In genomic region chr1:180473566-180473965, GRCm38 (mm10) we compare ENCODE assay signal across 21 mouse cellular contexts. TPM values are rescaled to one million over a fixed set of nuclear protein-coding genes. Genes with fewer than 3 reads are reported as not detected.
A peak's percentile ranks its signal among the peaks of the same experiment; 100 is the strongest.
DNase-seq lines count a peak whose midpoint lies in the region; ATAC-seq and TF ChIP-seq lines count a peak whose summit lies in the region.
"Had no signal": no experiment of that assay in that cellular context is flagged by ENCODE, and none has a peak within 500 bp of the region (broad histone marks: within the 10 kb centered on the region; RNA-seq: fewer than 3 reads in every experiment).

No protein-coding gene starts in this region.

- H3K9ac ChIP-seq in lung, postnatal 0 days (replicated peaks; ENCODE audit: low read depth) = no peak overlapping the region
- H3K9ac ChIP-seq: embryonic facial prominence, embryonic 15.5 days; forebrain, embryonic 15.5 days; hindbrain, embryonic 14.5 days; liver, embryonic 13.5 days; lung, embryonic 14.5 days; neural tube, embryonic 15.5 days had no signal

- intact Hi-C loops in gastrocnemius, adult 2 months (cut with DNase I) = no loop called here
- intact Hi-C loops in gastrocnemius, postnatal 36 days (cut with DNase I) = no loop called here

- H3K27me3 ChIP-seq in lung, postnatal 0 days (replicated peaks; ENCODE audit: insufficient read depth, low read length) = no peaks in the 10 kb centered on the region
- H3K27me3 ChIP-seq: embryonic facial prominence, embryonic 15.5 days; forebrain, embryonic 15.5 days; neural tube, embryonic 15.5 days had no signal

- H3K36me3 ChIP-seq in lung, postnatal 0 days (ENCODE audit: insufficient read depth, low read length) = no peaks in the 10 kb centered on the region
- H3K36me3 ChIP-seq: embryonic facial prominence, embryonic 15.5 days; forebrain, embryonic 15.5 days; liver, embryonic 13.5 days; midbrain, embryonic 10.5 days; neural tube, embryonic 15.5 days had no signal

- H3K9me3 ChIP-seq in lung, postnatal 0 days (ENCODE audit: low read length) = no peaks in the 10 kb centered on the region
- H3K9me3 ChIP-seq: embryonic facial prominence, embryonic 15.5 days; forebrain, embryonic 15.5 days; liver, embryonic 13.5 days; midbrain, embryonic 10.5 days; neural tube, embryonic 15.5 days had no signal

- peak; percentile 26 for DNase-seq in adrenal gland, adult 2 months
- no peak for DNase-seq in adrenal gland, adult 8-10 months
- DNase-seq in gastrocnemius, adult 2 months = peak; percentile 54
- no peak for DNase-seq in gastrocnemius, postnatal 36 days
- DNase-seq in lung, postnatal 25 days (ENCODE audit: low spot score) = peak; percentile 30
- DNase-seq in lung, postnatal 0 days (ENCODE audit: low spot score) = no peak
- DNase-seq in heart, postnatal 4 days = peak; percentile 53
- DNase-seq: kidney, adult 18-20 months; liver, embryonic 13.5 days; lung, embryonic 14.5 days; thymus, adult 2 months had no signal

- no peak overlapping the region for H3K4me2 ChIP-seq in lung, postnatal 0 days (replicated peaks; ENCODE audit: low read depth, low read length)
- H3K4me2 ChIP-seq: embryonic facial prominence, embryonic 15.5 days; forebrain, embryonic 15.5 days; hindbrain, embryonic 14.5 days; liver, embryonic 13.5 days; lung, embryonic 14.5 days; neural tube, embryonic 15.5 days had no signal

- ATAC-seq in lung, postnatal 0 days = no peak
- ATAC-seq in CD4-positive, CD25-positive, alpha-beta regulatory T cell, adult 4 months = no peak
- ATAC-seq: forebrain, embryonic 15.5 days; inflammation-experienced regulatory T-cells, adult 6 months had no signal

- no peaks in the 10 kb centered on the region for H3K4me1 ChIP-seq in lung, postnatal 0 days (ENCODE audit: insufficient read depth, low read depth, low read length)
- H3K4me1 ChIP-seq: embryonic facial prominence, embryonic 15.5 days; forebrain, embryonic 15.5 days; liver, embryonic 13.5 days; midbrain, embryonic 10.5 days had no signal

- no peak for TF ChIP-seq CTCF in gastrocnemius, adult 2 months (IDR thresholded peaks at IDR 0.05)
- no peak for TF ChIP-seq CTCF in lung, postnatal 0 days (IDR thresholded peaks at IDR 0.05)

- no peak for TF ChIP-seq EP300 in lung, postnatal 0 days (IDR thresholded peaks at IDR 0.05)

- H3K4me3 ChIP-seq in gastrocnemius, adult 2 months = no peak overlapping the region
- H3K4me3 ChIP-seq in lung, postnatal 0 days (ENCODE audit: low read depth, low read length) = no peak overlapping the region
- H3K4me3 ChIP-seq: embryonic facial prominence, embryonic 15.5 days; forebrain, embryonic 15.5 days; left cerebral cortex, adult 2 months; liver, embryonic 13.5 days; midbrain, embryonic 10.5 days; neural tube, embryonic 15.5 days had no signal

- H3K27ac ChIP-seq in gastrocnemius, adult 2 months = peak overlapping the region; percentile 40; the same call in 1 of the 2 replicates
- no peak overlapping the region for H3K27ac ChIP-seq in lung, postnatal 0 days (ENCODE audit: low read length)
- H3K27ac ChIP-seq: embryonic facial prominence, embryonic 15.5 days; forebrain, embryonic 15.5 days; hindbrain, embryonic 14.5 days; left cerebral cortex, adult 2 months; liver, embryonic 13.5 days; midbrain, embryonic 10.5 days; neural tube, embryonic 15.5 days; stomach, postnatal 0 days had no signal

RNA-seq across cellular contexts. Expression of gene Stum, which starts 9.7 kb away (rescaled TPM):
- total RNA-seq in adrenal gland, adult 2 months (2021) = under 1 TPM; 0.52 to 0.63 TPM
- polyA plus RNA-seq in adrenal gland, adult 2 months (2012; rRNA removed) = 0.19 and 2.0 TPM in 2 replicates
- total RNA-seq in adrenal gland, adult 8-10 months (2022) = under 1 TPM; 0.30 to 0.80 (median 0.60) TPM
- total RNA-seq in gastrocnemius, adult 2 months (2021) = under 1 TPM; 0.41 to 0.86 TPM
- total RNA-seq in gastrocnemius, postnatal 36 days (2021) = under 1 TPM; 0.18 to 0.42 TPM
- 0.07 and 0.08 TPM in 2 replicates for polyA plus RNA-seq in lung, postnatal 0 days (2015; fragmentation: Nextera tagmentation; extraction: Ambion mirVana)
- 1 to 10 TPM in 1 of 2 experiments, under 1 TPM in 1; 0.74 to 1.6 TPM for total RNA-seq in heart, postnatal 4 days (2021)
- polyA plus RNA-seq in CD4-positive, CD25-positive, alpha-beta regulatory T cell, adult 4 months (2017; shearing (Covaris generic)) = not detected
- total RNA-seq: common myeloid progenitor, adult 5-6 weeks had no signal
- polyA plus RNA-seq: inflammation-experienced regulatory T-cells, adult 6 months; lung, embryonic 14.5 days had no signal

Comparison
In these comparisons a context has a peak if more than half of its experiments do, and no peak if none do; other contexts are left out.
1. DNase-seq: peak in adrenal gland, adult 2 months (single experiment), gastrocnemius, adult 2 months (single experiment), lung, postnatal 25 days (single experiment) and heart, postnatal 4 days (single experiment); none in adrenal gland, adult 8-10 months (single experiment), gastrocnemius, postnatal 36 days (0 of 2) and lung, postnatal 0 days (single experiment).